Mouse (Mus musculus) cerebellum, postnatal 4 days (tissue): Measurements from ENCODE around the gene Cdk15.

Experiments
- DNase-seq, 2 experiments: peaks; one replicate each; pipeline ENCODE4 v3.0.0; 2022; ENCODE audit warnings: low spot score in 2 of 2, mixed read lengths in 1 of 2

The Cdk15 gene

GRCm38 (mm10) chr1:59321880-59322836 lies 65.5 kb downstream of the Cdk15 start:
- DNase-seq = no peak

- DNase-seq = no peak
Observed at GRCm38 (mm10) chr1:59326854-59327395, 70.2 kb downstream of the Cdk15 start.

GRCm38 (mm10) chr1:59332737-59333385 lies 76.2 kb downstream of the Cdk15 start:
- DNase-seq = no peak

- DNase-seq = no peak
Observed at GRCm38 (mm10) chr1:59333386-59333759, 76.7 kb downstream of the Cdk15 start.

GRCm38 (mm10) chr1:59333860-59334561 lies 77.3 kb downstream of the Cdk15 start:
- DNase-seq = no peak

- no peak for DNase-seq
Observed at GRCm38 (mm10) chr1:59334562-59334890, 77.8 kb downstream of the Cdk15 start.

- no peak for DNase-seq
Observed at GRCm38 (mm10) chr1:59336256-59336655, 79.5 kb downstream of the Cdk15 start.

GRCm38 (mm10) chr1:59340814-59341588 lies 84.3 kb downstream of the Cdk15 start:
- DNase-seq = peak in 1 of 2 experiments; percentile 47

GRCm38 (mm10) chr1:59341697-59342096 lies 85.0 kb downstream of the Cdk15 start:
- no peak for DNase-seq

GRCm38 (mm10) chr1:59342146-59342545 lies 85.4 kb downstream of the Cdk15 start:
- DNase-seq = no peak

GRCm38 (mm10) chr1:59352706-59353105 lies 96.0 kb downstream of the Cdk15 start:
- DNase-seq = no peak

GRCm38 (mm10) chr1:59355440-59355839 lies 98.7 kb downstream of the Cdk15 start:
- DNase-seq = no peak

- DNase-seq = no peak
Observed at GRCm38 (mm10) chr1:59359136-59359535, 102.4 kb downstream of the Cdk15 start.

- DNase-seq = no peak
Observed at GRCm38 (mm10) chr1:59360834-59361233, 104.1 kb downstream of the Cdk15 start.

GRCm38 (mm10) chr1:59361460-59361859 lies 104.8 kb downstream of the Cdk15 start:
- no peak for DNase-seq

GRCm38 (mm10) chr1:59361966-59362365 lies 105.3 kb downstream of the Cdk15 start:
- no peak for DNase-seq

GRCm38 (mm10) chr1:59364463-59365040 lies 107.8 kb downstream of the Cdk15 start:
- DNase-seq = no peak

- DNase-seq = no peak
Observed at GRCm38 (mm10) chr1:59367928-59368648, 111.4 kb downstream of the Cdk15 start.

- DNase-seq = no peak
Observed at GRCm38 (mm10) chr1:59368649-59369319, 112.1 kb downstream of the Cdk15 start.

GRCm38 (mm10) chr1:59369320-59369685 lies 112.6 kb downstream of the Cdk15 start:
- DNase-seq = no peak
